Mouse (Mus musculus): Measurements from ENCODE around the gene Pskh1.

Pskh1 gene

GRCm38 (mm10) chr8:105956556-105956955 is 56.3 kb downstream of the Pskh1 start:
- in situ Hi-C loops (cut with MboI, MseI): no loop called here

GRCm38 (mm10) chr8:105957813-105958212 is 57.6 kb downstream of the Pskh1 start:
- in situ Hi-C loops (cut with MboI, MseI): no loop called here

- in situ Hi-C loops (cut with MboI, MseI): no loop called here
These were observed 59.1 kb downstream of the Pskh1 start for GRCm38 (mm10) chr8:105959350-105959749.

GRCm38 (mm10) chr8:105961101-105961500 is 60.9 kb downstream of the Pskh1 start:
- in situ Hi-C loops (cut with MboI, MseI): no loop called here

GRCm38 (mm10) chr8:105961536-105961935 is 61.3 kb downstream of the Pskh1 start:
- in situ Hi-C loops (cut with MboI, MseI): no loop called here

- in situ Hi-C loops (cut with MboI, MseI): no loop called here
These were observed 64.4 kb downstream of the Pskh1 start for GRCm38 (mm10) chr8:105964506-105965265.

- in situ Hi-C loops (cut with MboI, MseI): no loop called here
These were observed 65.1 kb downstream of the Pskh1 start for GRCm38 (mm10) chr8:105965266-105965904.

- in situ Hi-C loops (cut with MboI, MseI): no loop called here
These were observed 65.7 kb downstream of the Pskh1 start, which contains the start of gene Slc12a4 for GRCm38 (mm10) chr8:105965905-105966341. Gene Slc12a4 (minus strand): TSS chr8:105966097.

GRCm38 (mm10) chr8:105966692-105967311 is 66.6 kb downstream of the Pskh1 start:
- in situ Hi-C loops (cut with MboI, MseI): no loop called here

- in situ Hi-C loops (cut with MboI, MseI): no loop called here
These were observed 69.1 kb downstream of the Pskh1 start for GRCm38 (mm10) chr8:105969367-105969766.

- in situ Hi-C loops (cut with MboI, MseI): no loop called here
These were observed 70.9 kb downstream of the Pskh1 start for GRCm38 (mm10) chr8:105971019-105971720.

- in situ Hi-C loops (cut with MboI, MseI): no loop called here
These were observed 75.1 kb downstream of the Pskh1 start for GRCm38 (mm10) chr8:105975363-105975762.

- in situ Hi-C loops (cut with MboI, MseI): no loop called here
These were observed 79.1 kb downstream of the Pskh1 start, which contains the start of gene Dpep3 for GRCm38 (mm10) chr8:105979325-105979724. Gene Dpep3 (minus strand): TSS chr8:105979429.

GRCm38 (mm10) chr8:105981146-105981545 is 80.9 kb downstream of the Pskh1 start:
- in situ Hi-C loops (cut with MboI, MseI): no loop called here
